Mouse (Mus musculus) lung, postnatal 0 days (tissue): Measurements from ENCODE around the gene Slc24a2.

Source experiments
- CTCF ChIP-seq: IDR thresholded peaks from 2 replicates; pipeline ENCODE4 v1.5.1; 2016; ENCODE audit warnings: antibody characterized with exemption, mild to moderate bottlenecking
- EP300 ChIP-seq: IDR thresholded peaks from 2 replicates; pipeline ENCODE4 v1.6.1; 2016; ENCODE audit warnings: antibody characterized with exemption, mild to moderate bottlenecking, control low read depth

DNA sequence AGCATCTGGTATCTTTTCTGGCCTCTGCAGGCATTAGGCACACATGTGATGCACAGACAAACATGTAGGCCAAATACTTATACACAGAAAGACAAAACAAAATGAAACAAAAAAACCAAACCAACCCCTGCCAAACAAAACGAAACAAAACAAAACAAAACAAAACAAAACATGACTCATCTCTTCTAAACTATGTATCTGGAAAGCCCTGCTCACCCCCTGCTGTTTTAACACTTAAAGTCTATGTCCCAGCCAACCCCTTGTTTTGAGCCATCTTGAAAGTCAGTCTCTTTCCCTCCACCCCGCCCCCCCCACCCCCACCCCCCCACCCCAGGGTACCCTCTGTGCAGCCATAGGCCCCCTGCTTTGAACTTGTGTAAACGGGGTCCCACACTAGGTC is 293.6 kb downstream of the Slc24a2 start:
- TF ChIP-seq CTCF (no peak), EP300 (no peak)
